Mouse (Mus musculus): ENCODE measurements at regions not wholly inside any gene's neighbourhood (a gene's known extent, or its start where the extent isn't known, plus 50 kb on each side); places are given as distances from the start of the nearest gene placed in this dataset.
A peak's percentile ranks its signal among the peaks of the same experiment; 100 is the strongest.
"Not testable (repeated sequence)": the region's sequence is repeated elsewhere in the genome, so short reads cannot be mapped to it uniquely, and the experiment has no call there.

GRCm38 (mm10) chr11:114513446-114513845 is 154.9 kb upstream of the Rpl38 start:
- Histone ChIP-seq H3K27ac (no peak overlapping the region), H3K4me3 (no peak overlapping the region)
- DNase-seq (ENCODE audit: extremely low spot score in 1 of 2, low spot score in 2 of 2), result no peak
- intact Hi-C loops (cut with DNase I), result no loop called here
- TF ChIP-seq CTCF (IDR thresholded peaks at IDR 0.05), result no peak

- DNase-seq (ENCODE audit: extremely low spot score in 1 of 2, low spot score in 2 of 2), result no peak
- intact Hi-C loops (cut with DNase I), result no loop called here
- no peak overlapping the region for H3K27ac ChIP-seq
Observed at GRCm38 (mm10) chr11:114511994-114512393, 156.3 kb upstream of the Rpl38 start.

GRCm38 (mm10) chr11:114502562-114502961 is 165.8 kb upstream of the Rpl38 start:
- intact Hi-C loops (cut with DNase I), result no loop called here
- Histone ChIP-seq H3K27ac (no peak overlapping the region), H3K4me3 (no peak overlapping the region)
- no peak for DNase-seq (ENCODE audit: extremely low spot score in 1 of 2, low spot score in 2 of 2)
- TF ChIP-seq CTCF (IDR thresholded peaks at IDR 0.05), result no peak

More at GRCm38 (mm10) chr11:114511994-114512393, 156.3 kb upstream of the Rpl38 start:
- no peak for TF ChIP-seq CTCF (IDR thresholded peaks at IDR 0.05)
- no peak overlapping the region for H3K4me3 ChIP-seq

- intact Hi-C loops (cut with DNase I), result no loop called here
- no peak overlapping the region for H3K27ac ChIP-seq
- DNase-seq (ENCODE audit: extremely low spot score in 1 of 2, low spot score in 2 of 2), result peak; percentile 24 to 29
Observed at GRCm38 (mm10) chr11:114501869-114502540, 166.3 kb upstream of the Rpl38 start.

GRCm38 (mm10) chr11:114500416-114500815 is 167.9 kb upstream of the Rpl38 start:
- Histone ChIP-seq H3K4me3 (no peak overlapping the region), H3K27ac (no peak overlapping the region)
- no peak for TF ChIP-seq CTCF (IDR thresholded peaks at IDR 0.05)
- intact Hi-C loops (cut with DNase I), result no loop called here
- DNase-seq (ENCODE audit: extremely low spot score in 1 of 2, low spot score in 2 of 2), result no peak

More at GRCm38 (mm10) chr11:114501869-114502540, 166.3 kb upstream of the Rpl38 start:
- TF ChIP-seq CTCF (IDR thresholded peaks at IDR 0.05), result no peak
- no peak overlapping the region for H3K4me3 ChIP-seq

GRCm38 (mm10) chr11:114499665-114500064 is 168.7 kb upstream of the Rpl38 start:
- no peak for TF ChIP-seq CTCF (IDR thresholded peaks at IDR 0.05)
- DNase-seq (ENCODE audit: extremely low spot score in 1 of 2, low spot score in 2 of 2), result no peak
- Histone ChIP-seq H3K4me3 (no peak overlapping the region), H3K27ac (no peak overlapping the region)
- intact Hi-C loops (cut with DNase I), result no loop called here

GRCm38 (mm10) chr11:114495520-114495921 is 172.8 kb upstream of the Rpl38 start:
- intact Hi-C loops (cut with DNase I), result no loop called here
- DNase-seq (ENCODE audit: extremely low spot score in 1 of 2, low spot score in 2 of 2), result no peak
- Histone ChIP-seq H3K27ac (no peak overlapping the region), H3K4me3 (no peak overlapping the region)
- no peak for TF ChIP-seq CTCF (IDR thresholded peaks at IDR 0.05)

- Histone ChIP-seq H3K4me3 (no peak overlapping the region), H3K27ac (no peak overlapping the region)
- no peak for TF ChIP-seq CTCF (IDR thresholded peaks at IDR 0.05)
- peak in 1 of 2 experiments; percentile 15 for DNase-seq (ENCODE audit: extremely low spot score in 1 of 2, low spot score in 2 of 2)
- intact Hi-C loops (cut with DNase I), result no loop called here
Observed at GRCm38 (mm10) chr11:114486455-114486854, 181.9 kb upstream of the Rpl38 start.

- Histone ChIP-seq H3K4me3 (no peak overlapping the region), H3K27ac (no peak overlapping the region)
- no peak for TF ChIP-seq CTCF (IDR thresholded peaks at IDR 0.05)
- intact Hi-C loops (cut with DNase I), result no loop called here
- DNase-seq (ENCODE audit: extremely low spot score in 1 of 2, low spot score in 2 of 2), result no peak
Observed at GRCm38 (mm10) chr11:114485429-114485828, 182.9 kb upstream of the Rpl38 start.

GRCm38 (mm10) chr11:114484668-114484953 is 183.7 kb upstream of the Rpl38 start:
- no peak overlapping the region for H3K27ac ChIP-seq
- no peak for TF ChIP-seq CTCF (IDR thresholded peaks at IDR 0.05)
- intact Hi-C loops (cut with DNase I), result loop anchor here (5.0 kb wide), 1 partner anchor 153 kb away; no protein-coding TSS in a partner anchor
- H3K4me3 ChIP-seq, result no peak overlapping the region
- DNase-seq (ENCODE audit: extremely low spot score in 1 of 2, low spot score in 2 of 2), result no peak

- H3K4me3 ChIP-seq, result no peak overlapping the region
- peak; percentile 26 to 35 for DNase-seq (ENCODE audit: extremely low spot score in 1 of 2, low spot score in 2 of 2)
- intact Hi-C loops (cut with DNase I), result loop anchor here (5.0 kb wide), 1 partner anchor 153 kb away; no protein-coding TSS in a partner anchor
- no peak overlapping the region; the same call in 1 of the 2 replicates for H3K27ac ChIP-seq
- no peak for TF ChIP-seq CTCF (IDR thresholded peaks at IDR 0.05)
Observed at GRCm38 (mm10) chr11:114483823-114484667, 184.3 kb upstream of the Rpl38 start.

- intact Hi-C loops (cut with DNase I), result loop anchor here (5.0 kb wide), 1 partner anchor 154 kb away; no protein-coding TSS in a partner anchor
- not testable (repeated sequence) for DNase-seq (ENCODE audit: extremely low spot score in 1 of 2, low spot score in 2 of 2)
Observed at GRCm38 (mm10) chr11:114483350-114483749, 185.0 kb upstream of the Rpl38 start.

More at GRCm38 (mm10) chr11:114483350-114483749, 185.0 kb upstream of the Rpl38 start:
- H3K4me3 ChIP-seq, H3K27ac ChIP-seq: not testable (repeated sequence)

All from left cerebral cortex, adult 2 months (tissue).